Mouse (Mus musculus) liver, embryonic 12.5 days (tissue): Measurements from ENCODE around the gene Ccdc7a. TPM values are rescaled to one million over a fixed set of nuclear protein-coding genes. Genes with fewer than 3 reads are reported as not detected.

Experiments used
- ATAC-seq: fragments of 200-750 bp; cut with Nextera tagmentation; 2 replicates; pipeline ENCODE4 v1.8.0; 2017; ENCODE audit warnings: moderate number of reproducible peaks, mild to moderate bottlenecking, moderate library complexity
- H3K27ac ChIP-seq: fragments of 300-500 bp; sonication (generic); 2 replicates; pipeline ENCODE4 v1.5.1; 2016; ENCODE audit warnings: mild to moderate bottlenecking
- H3K27me3 ChIP-seq: fragments of 300-500 bp; sonication (generic); replicated peaks from 2 replicates; pipeline ENCODE4 v1.6.1; 2016; ENCODE audit warnings: mild to moderate bottlenecking, moderate library complexity
- H3K36me3 ChIP-seq: fragments of 300-500 bp; sonication (generic); 2 replicates; pipeline ENCODE4 v1.6.1; 2016; ENCODE audit warnings: mild to moderate bottlenecking, moderate library complexity
- H3K4me1 ChIP-seq: fragments of 300-500 bp; sonication (generic); 2 replicates; pipeline ENCODE4 v1.6.1; 2016
- H3K4me2 ChIP-seq: fragments of 300-500 bp; sonication (generic); 2 replicates; pipeline ENCODE4 v1.6.1; 2016; ENCODE audit warnings: mild to moderate bottlenecking, moderate library complexity
- H3K4me3 ChIP-seq: fragments of 300-500 bp; sonication (generic); 2 replicates; pipeline ENCODE4 v1.5.1; 2016; ENCODE audit warnings: mild to moderate bottlenecking, moderate library complexity
- H3K9ac ChIP-seq: fragments of 300-500 bp; sonication (generic); 2 replicates; pipeline ENCODE4 v1.6.1; 2016; ENCODE audit warnings: mild to moderate bottlenecking, moderate library complexity
- H3K9me3 ChIP-seq: fragments of 300-500 bp; sonication (generic); replicated peaks from 2 replicates; pipeline ENCODE4 v1.6.1; 2016; ENCODE audit warnings: mild to moderate bottlenecking, moderate library complexity
- WGBS: fragments of 180-500 bp; shearing (Covaris S2); methylation state at CpG from one replicate; pipeline ENCODE4 v1.1.7; 2016; ENCODE audit not compliant: insufficient replicate concordance; 5-methylcytosine and 5-hydroxymethylcytosine counted together
- polyA plus RNA-seq: library from polyadenylated mRNA; unstranded; fragments of >200 nt; fragmentation: Nextera tagmentation; extraction: Ambion mirVana; gene quantifications from 2 replicates; pipeline ENCODE4 v1.2.1, GENCODE M21; 2016

Gene Ccdc7a
- polyA plus RNA-seq, 1 experiment from 2014 or later, result not detected

GRCm38 (mm10) chr8:128684609-128685506 is 380.5 kb downstream of the Ccdc7a start:
- peak overlapping the region; percentile 97 for H3K27ac ChIP-seq
- H3K4me1 ChIP-seq, result peaks cover 52% of the 10 kb centered on the region
- H3K9ac ChIP-seq, result peak overlapping the region; percentile 95
- H3K4me2 ChIP-seq, result peak overlapping the region; percentile 86
- no peaks in the 10 kb centered on the region for H3K36me3 ChIP-seq
- peak overlapping the region; percentile 85 for H3K4me3 ChIP-seq
- H3K27me3 ChIP-seq, result no peaks in the 10 kb centered on the region
- 12% methylated on average over 25 of the region's 25 CpGs for WGBS
- H3K9me3 ChIP-seq, result no peaks in the 10 kb centered on the region
- peak; percentile 82 for ATAC-seq

Other genes with a start within 250 kb of the Ccdc7a start
- not detected in 2 replicates for gene Ccdc7b, start 1.6 kb upstream of the Ccdc7a start, polyA plus RNA-seq
- gene Gm10999, start 66.1 kb upstream of the Ccdc7a start, polyA plus RNA-seq, result not detected in 2 replicates
- 8.3 and 9.7 TPM in 2 replicates for gene 2610044O15Rik8, start 168.9 kb upstream of the Ccdc7a start, polyA plus RNA-seq